In the genomic region with DNA sequence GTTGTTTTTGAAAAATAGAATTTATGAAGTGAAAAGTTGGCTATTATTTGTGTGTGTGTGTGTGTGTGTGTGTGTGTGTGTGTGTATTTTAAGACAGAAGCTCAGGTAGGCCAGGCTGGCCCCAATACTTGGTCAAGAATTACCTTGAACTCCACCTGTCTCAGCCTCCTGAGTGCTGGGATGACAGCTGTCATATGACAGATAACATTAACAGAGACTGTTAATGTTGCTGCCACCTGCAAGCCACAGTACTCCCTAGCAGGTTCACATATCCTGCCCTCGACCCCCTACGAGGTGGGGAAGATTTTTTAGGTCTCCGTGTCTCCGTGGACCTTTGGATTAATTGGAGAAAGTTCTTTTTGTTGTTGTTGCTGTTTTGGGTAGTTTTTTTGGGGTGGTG, we compare ENCODE assay signal across 22 mouse cellular contexts. TPM values are rescaled to one million over a fixed set of nuclear protein-coding genes. Genes with fewer than 3 reads are reported as not detected.
DNase-seq lines count a peak whose midpoint lies in the region; ATAC-seq lines count a peak whose summit lies in the region.
"Had no signal": no experiment of that assay in that cellular context is flagged by ENCODE, and none has a peak within 500 bp of the region (broad histone marks: within the 10 kb centered on the region; RNA-seq: fewer than 3 reads in every experiment).

No protein-coding gene starts in this region.

- H3K4me1 ChIP-seq in heart, embryonic 14.5 days (ENCODE audit: control insufficient read depth in 2 of 2, insufficient read depth in 2 of 2, low read length in 2 of 2): peaks cover 9 to 19% of the 10 kb centered on the region in 2 experiments
- H3K4me1 ChIP-seq in liver, embryonic 12.5 days: peaks cover 61% of the 10 kb centered on the region
- H3K4me1 ChIP-seq: embryonic facial prominence, embryonic 15.5 days; forebrain, embryonic 12.5 days; hindbrain, embryonic 15.5 days had no signal

- intact Hi-C loops in heart, postnatal 25 days (cut with DNase I): no loop called here

- no peak overlapping the region for H3K9ac ChIP-seq in heart, embryonic 14.5 days (ENCODE audit: low read length)
- H3K9ac ChIP-seq in liver, embryonic 12.5 days: peak overlapping the region; percentile 41; the same call in 1 of the 2 replicates
- H3K9ac ChIP-seq: embryonic facial prominence, embryonic 15.5 days; forebrain, embryonic 12.5 days; hindbrain, embryonic 15.5 days; intestine, embryonic 15.5 days had no signal

- ATAC-seq in heart, embryonic 14.5 days (ENCODE audit: insufficient number of reproducible peaks, insufficient read depth, low FRiP score, low read depth): no peak
- ATAC-seq in common myeloid progenitor, adult 5-6 weeks (replicated peaks; ENCODE audit: low read depth, poor library complexity, severe bottlenecking): 0 out of 2 replicates have a peak, but pooled peaks have one; percentile 9
- ATAC-seq in liver, embryonic 12.5 days: peak; percentile 36; the same call in 1 of the 2 replicates
- ATAC-seq in megakaryocyte-erythroid progenitor cell, adult 5-6 weeks (replicated peaks; ENCODE audit: low FRiP score, low TSS enrichment, poor library complexity, severe bottlenecking): 0 out of 2 replicates have a peak, but pooled peaks have one; percentile 25
- ATAC-seq: midbrain, embryonic 16.5 days had no signal

- WGBS in heart, embryonic 14.5 days: 62% methylated on average over 4 of the region's 4 CpGs
- 61% methylated on average over 4 of the region's 4 CpGs for WGBS in liver, embryonic 12.5 days (ENCODE audit: insufficient replicate concordance)

- H3K4me3 ChIP-seq in heart, embryonic 14.5 days (ENCODE audit: control insufficient read depth in 1 of 2, insufficient read depth in 1 of 2, low read depth in 1 of 2, low read length in 2 of 2): no peak overlapping the region
- peak overlapping the region; percentile 0; the same call in 1 of the 2 replicates for H3K4me3 ChIP-seq in liver, embryonic 12.5 days
- H3K4me3 ChIP-seq: embryonic facial prominence, embryonic 15.5 days; forebrain, embryonic 12.5 days; hindbrain, embryonic 15.5 days; intestine, embryonic 15.5 days; left cerebral cortex, adult 2 months had no signal

- peak overlapping the region; percentile 46 to 85 for H3K27ac ChIP-seq in heart, embryonic 14.5 days (replicated peaks in 1 of 2; ENCODE audit: control insufficient read depth in 1 of 2, insufficient read depth in 1 of 2, low read depth in 2 of 2, low read length in 2 of 2)
- H3K27ac ChIP-seq in liver, embryonic 12.5 days: peak overlapping the region; percentile 90
- H3K27ac ChIP-seq: embryonic facial prominence, embryonic 15.5 days; forebrain, embryonic 12.5 days; hindbrain, embryonic 15.5 days; intestine, embryonic 15.5 days; left cerebral cortex, adult 2 months had no signal

- no peak for DNase-seq in heart, postnatal 25 days (ENCODE audit: low spot score)
- DNase-seq in adipocyte (ENCODE audit: low spot score): no peak
- DNase-seq in lung, postnatal 4 days: no peak
- DNase-seq: B cell, adult 2 months; cerebellum, adult 11 months; cerebellum, postnatal 25 days; kidney, adult 9 months; kidney, postnatal 36 days; layer of hippocampus, adult 9-11 months; left cerebral cortex, postnatal 4 days; lung, postnatal 10 days; right cerebral cortex, postnatal 25 days had no signal

- H3K9me3 ChIP-seq in heart, embryonic 14.5 days (ENCODE audit: control insufficient read depth, low read length): no peaks in the 10 kb centered on the region
- no peaks in the 10 kb centered on the region for H3K9me3 ChIP-seq in liver, embryonic 12.5 days (replicated peaks)
- H3K9me3 ChIP-seq: embryonic facial prominence, embryonic 15.5 days; forebrain, embryonic 12.5 days; hindbrain, embryonic 15.5 days; intestine, embryonic 15.5 days had no signal

- 0 out of 2 replicates have a peak overlapping the region, but pooled peaks have one; percentile 40 for H3K4me2 ChIP-seq in heart, embryonic 14.5 days (ENCODE audit: low read length)
- H3K4me2 ChIP-seq in liver, embryonic 12.5 days: peak overlapping the region; percentile 60
- H3K4me2 ChIP-seq: embryonic facial prominence, embryonic 15.5 days; forebrain, embryonic 12.5 days; hindbrain, embryonic 15.5 days; intestine, embryonic 15.5 days had no signal

- no peaks in the 10 kb centered on the region for H3K27me3 ChIP-seq in heart, embryonic 14.5 days (ENCODE audit: control insufficient read depth, insufficient read depth, low read length)
- H3K27me3 ChIP-seq in liver, embryonic 12.5 days (replicated peaks): peaks cover 16% of the 10 kb centered on the region; the same call in 1 of the 2 replicates
- H3K27me3 ChIP-seq: embryonic facial prominence, embryonic 15.5 days; forebrain, embryonic 12.5 days; hindbrain, embryonic 15.5 days; intestine, embryonic 15.5 days had no signal

- H3K36me3 ChIP-seq in heart, embryonic 14.5 days (ENCODE audit: control insufficient read depth, insufficient read depth, low read length): no peaks in the 10 kb centered on the region
- no peaks in the 10 kb centered on the region for H3K36me3 ChIP-seq in liver, embryonic 12.5 days
- H3K36me3 ChIP-seq: embryonic facial prominence, embryonic 15.5 days; forebrain, embryonic 12.5 days; hindbrain, embryonic 15.5 days; intestine, embryonic 15.5 days had no signal

RNA-seq across cellular contexts. Expression of gene Phactr4, which starts 5.2 kb away (rescaled TPM):
- 19.3 and 20.2 TPM in 2 replicates for polyA plus RNA-seq in heart, embryonic 14.5 days (2014; fragmentation: Nextera tagmentation; extraction: Ambion mirVana)
- total RNA-seq in heart, postnatal 25 days (2021): 10 to 100 TPM; 23.2 to 23.4 TPM
- total RNA-seq in common myeloid progenitor, adult 5-6 weeks (2017): 15.0 and 17.9 TPM in 2 replicates
- polyA plus RNA-seq in liver, embryonic 12.5 days (2016; fragmentation: Nextera tagmentation; extraction: Ambion mirVana): 14.4 and 14.5 TPM in 2 replicates
- total RNA-seq in megakaryocyte-erythroid progenitor cell, adult 5-6 weeks (2014; fragmentation: Nextera tagmentation): 67.0 and 72.8 TPM in 2 replicates
- 19.5 and 26.5 TPM in 2 replicates for total RNA-seq in megakaryocyte-erythroid progenitor cell, adult 5-6 weeks (2017)

RNA-seq across cellular contexts. Expression of gene Med18, which starts 36.2 kb away (rescaled TPM):
- polyA plus RNA-seq in heart, embryonic 14.5 days (2014; fragmentation: Nextera tagmentation; extraction: Ambion mirVana): 12.1 and 13.0 TPM in 2 replicates
- 1 to 10 TPM; 4.4 to 4.8 TPM for total RNA-seq in heart, postnatal 25 days (2021)
- total RNA-seq in common myeloid progenitor, adult 5-6 weeks (2017): 16.4 and 17.8 TPM in 2 replicates
- 19.4 and 21.2 TPM in 2 replicates for polyA plus RNA-seq in liver, embryonic 12.5 days (2016; fragmentation: Nextera tagmentation; extraction: Ambion mirVana)
- total RNA-seq in megakaryocyte-erythroid progenitor cell, adult 5-6 weeks (2014; fragmentation: Nextera tagmentation): 21.2 and 23.4 TPM in 2 replicates
- 8.2 and 16.3 TPM in 2 replicates for total RNA-seq in megakaryocyte-erythroid progenitor cell, adult 5-6 weeks (2017)
